Mouse (Mus musculus) liver, adult 2 months (tissue): ENCODE results near the gene Foxn2.

Experiments used
- CTCF ChIP-seq: fragments of 200-500 bp; IDR thresholded peaks from 2 replicates; pipeline ENCODE4 v1.5.1; 2011; ENCODE audit warnings: low read depth, low read length, control low read depth
- POLR2A ChIP-seq: fragments of 200-500 bp; IDR thresholded peaks from 2 replicates; pipeline ENCODE4 v1.6.1; 2011; ENCODE audit warnings: low read length, control low read depth; ENCODE audit not compliant: insufficient read depth; ENCODE audit errors: extremely low read depth

DNA sequence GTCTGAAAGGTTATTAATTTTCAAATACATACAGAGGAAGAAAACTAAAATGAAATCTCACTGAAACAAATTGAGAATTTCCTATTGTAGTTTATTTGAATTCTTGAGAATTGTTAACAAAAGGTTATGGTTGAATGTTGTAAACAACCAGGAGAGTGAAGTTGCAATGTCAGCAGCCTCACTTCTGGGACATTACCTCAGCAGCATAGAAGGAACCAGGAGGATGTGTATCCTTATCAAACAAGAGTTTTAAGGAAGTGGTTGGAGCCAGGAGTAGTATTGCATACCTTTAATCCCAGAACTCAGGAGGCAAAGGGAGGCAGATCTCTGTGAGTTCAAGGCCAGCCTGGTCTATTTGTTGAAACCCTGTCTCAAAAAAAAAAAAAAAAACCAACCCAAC, 37.2 kb downstream of the Foxn2 start:
- TF ChIP-seq CTCF = no peak
- TF ChIP-seq POLR2A = no peak
